Comparison of ENCODE assay signal across 22 mouse cellular contexts in the genomic region with DNA sequence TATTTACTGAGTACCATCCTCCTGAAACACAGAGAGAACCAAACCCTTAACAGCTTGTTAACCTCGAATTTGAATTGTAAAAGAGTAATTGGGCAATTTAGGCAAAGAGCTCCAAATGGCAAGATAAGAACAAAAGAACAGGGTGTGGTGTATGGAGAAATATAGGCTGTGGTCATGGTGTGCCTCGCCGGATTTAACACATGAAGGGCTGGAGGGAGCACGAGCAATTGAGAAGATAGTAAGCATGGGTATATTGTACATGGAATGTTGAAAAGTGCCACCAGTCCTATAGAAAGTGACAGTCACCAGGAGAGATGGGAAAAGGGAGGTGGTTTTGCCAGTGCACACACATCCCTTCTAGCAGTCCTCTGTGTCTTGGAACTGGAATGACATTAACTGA.
DNase-seq lines count a peak whose midpoint lies in the region; ATAC-seq and TF ChIP-seq lines count a peak whose summit lies in the region.
"Had no signal": no experiment of that assay in that cellular context is flagged by ENCODE, and none has a peak within 500 bp of the region (broad histone marks: within the 10 kb centered on the region; RNA-seq: fewer than 3 reads in every experiment).

No protein-coding gene starts in this region.

- no peak for TF ChIP-seq CTCF in small intestine, adult 2 months (IDR thresholded peaks at IDR 0.05; ENCODE audit: extremely low read depth, insufficient read length, insufficient replicate concordance, low read depth, low read length)

- H3K4me2 ChIP-seq in neural tube, embryonic 11.5 days (ENCODE audit: low read depth): no peak overlapping the region
- no peak overlapping the region for H3K4me2 ChIP-seq in neural tube, embryonic 15.5 days
- no peak overlapping the region for H3K4me2 ChIP-seq in forebrain, embryonic 14.5 days (ENCODE audit: low read length)
- H3K4me2 ChIP-seq in heart, embryonic 12.5 days: no peak overlapping the region
- H3K4me2 ChIP-seq: embryonic facial prominence, embryonic 13.5 days; heart, embryonic 11.5 days; hindbrain, embryonic 15.5 days; kidney, embryonic 15.5 days had no signal

- H3K36me3 ChIP-seq in neural tube, embryonic 11.5 days (ENCODE audit: control insufficient read depth, insufficient read depth, low read length): no peaks in the 10 kb centered on the region
- no peaks in the 10 kb centered on the region for H3K36me3 ChIP-seq in neural tube, embryonic 15.5 days
- H3K36me3 ChIP-seq in forebrain, embryonic 14.5 days (ENCODE audit: control insufficient read depth, insufficient read depth, low read length): no peaks in the 10 kb centered on the region
- H3K36me3 ChIP-seq in small intestine, adult 2 months (ENCODE audit: control insufficient read depth, insufficient read depth, low read length): no peaks in the 10 kb centered on the region
- H3K36me3 ChIP-seq in heart, embryonic 12.5 days: no peaks in the 10 kb centered on the region
- H3K36me3 ChIP-seq: embryonic facial prominence, embryonic 13.5 days; G1E; hindbrain, embryonic 15.5 days; kidney, embryonic 15.5 days had no signal

- DNase-seq in neural tube, embryonic 11.5 days (ENCODE audit: low spot score): no peak
- DNase-seq in ZHBTc4 (ENCODE audit: low read depth, low spot score): peak; percentile 64
- peak; percentile 36 for DNase-seq in forebrain, embryonic 14.5 days (ENCODE audit: low spot score)
- DNase-seq: adrenal gland, adult 8-10 months; adrenal gland, postnatal 36 days; cerebellum, adult 11 months; cerebellum, adult 9-11 months; cerebellum, postnatal 36 days; gastrocnemius, adult 2 months; gastrocnemius, postnatal 25 days; heart, adult 18-20 months; kidney, adult 2 months had no signal

- H3K27ac ChIP-seq in neural tube, embryonic 11.5 days (ENCODE audit: low read depth, low read length): no peak overlapping the region
- no peak overlapping the region for H3K27ac ChIP-seq in neural tube, embryonic 15.5 days (replicated peaks)
- H3K27ac ChIP-seq in forebrain, embryonic 14.5 days (ENCODE audit: low read depth, low read length): no peak overlapping the region
- peak overlapping the region; percentile 65; the same call in 1 of the 2 replicates for H3K27ac ChIP-seq in small intestine, adult 2 months (ENCODE audit: insufficient read depth, low read depth, low read length)
- no peak overlapping the region for H3K27ac ChIP-seq in heart, embryonic 12.5 days (ENCODE audit: poor library complexity, severe bottlenecking)
- H3K27ac ChIP-seq: embryonic facial prominence, embryonic 13.5 days; gastrocnemius, adult 2 months; hindbrain, embryonic 15.5 days; kidney, embryonic 15.5 days had no signal

- no peaks in the 10 kb centered on the region for H3K27me3 ChIP-seq in neural tube, embryonic 11.5 days (ENCODE audit: control insufficient read depth, insufficient read depth, low read length)
- no peaks in the 10 kb centered on the region; the same call in 1 of the 2 replicates for H3K27me3 ChIP-seq in neural tube, embryonic 15.5 days (replicated peaks)
- H3K27me3 ChIP-seq in forebrain, embryonic 14.5 days (replicated peaks; ENCODE audit: control insufficient read depth, insufficient read depth, low read length): no peaks in the 10 kb centered on the region
- H3K27me3 ChIP-seq in small intestine, adult 2 months (ENCODE audit: control insufficient read depth, insufficient read depth, low read length): no peaks in the 10 kb centered on the region
- 0 out of 2 replicates have a peak, but pooled peaks cover 4% of the 10 kb centered on the region for H3K27me3 ChIP-seq in heart, embryonic 12.5 days (replicated peaks)
- H3K27me3 ChIP-seq: embryonic facial prominence, embryonic 13.5 days; hindbrain, embryonic 15.5 days; kidney, embryonic 15.5 days had no signal

- no peak overlapping the region for H3K9ac ChIP-seq in neural tube, embryonic 11.5 days (ENCODE audit: low read length)
- no peak overlapping the region for H3K9ac ChIP-seq in neural tube, embryonic 15.5 days (replicated peaks)
- H3K9ac ChIP-seq in forebrain, embryonic 14.5 days (ENCODE audit: low read length): no peak overlapping the region
- H3K9ac ChIP-seq in heart, embryonic 12.5 days: no peak overlapping the region
- H3K9ac ChIP-seq: embryonic facial prominence, embryonic 13.5 days; hindbrain, embryonic 15.5 days; kidney, embryonic 15.5 days had no signal

- H3K4me1 ChIP-seq in neural tube, embryonic 11.5 days (ENCODE audit: control insufficient read depth, insufficient read depth, low read length): peaks cover 7% of the 10 kb centered on the region; the same call in 1 of the 2 replicates
- 0 out of 2 replicates have a peak, but pooled peaks cover 6% of the 10 kb centered on the region for H3K4me1 ChIP-seq in neural tube, embryonic 15.5 days
- peaks cover 8% of the 10 kb centered on the region; the same call in 1 of the 2 replicates for H3K4me1 ChIP-seq in forebrain, embryonic 14.5 days (ENCODE audit: control insufficient read depth, insufficient read depth, low read length)
- peaks cover 8% of the 10 kb centered on the region; the same call in 1 of the 2 replicates for H3K4me1 ChIP-seq in small intestine, adult 2 months (ENCODE audit: control insufficient read depth, insufficient read depth, insufficient read length, low read length)
- no peaks in the 10 kb centered on the region for H3K4me1 ChIP-seq in heart, embryonic 12.5 days (replicated peaks)
- H3K4me1 ChIP-seq: kidney, embryonic 15.5 days had no signal

- no peak overlapping the region for H3K4me3 ChIP-seq in neural tube, embryonic 11.5 days (ENCODE audit: low read depth, low read length)
- no peak overlapping the region for H3K4me3 ChIP-seq in neural tube, embryonic 15.5 days (replicated peaks)
- H3K4me3 ChIP-seq in forebrain, embryonic 14.5 days (ENCODE audit: low read depth, low read length): no peak overlapping the region
- no peak overlapping the region for H3K4me3 ChIP-seq in small intestine, adult 2 months (ENCODE audit: low read depth, low read length)
- H3K4me3 ChIP-seq in heart, embryonic 12.5 days: no peak overlapping the region
- H3K4me3 ChIP-seq: embryonic facial prominence, embryonic 13.5 days; gastrocnemius, adult 2 months; hindbrain, embryonic 15.5 days; kidney, embryonic 15.5 days had no signal

- no peak for TF ChIP-seq POLR2A in small intestine, adult 2 months (IDR thresholded peaks at IDR 0.05; ENCODE audit: low read depth, low read length)

- ATAC-seq in neural tube, embryonic 11.5 days (ENCODE audit: insufficient read depth, low FRiP score, low TSS enrichment): peak; percentile 55
- no peak for ATAC-seq in neural tube, embryonic 15.5 days (ENCODE audit: low FRiP score)
- peak; percentile 49 for ATAC-seq in forebrain, embryonic 14.5 days
- no peak for ATAC-seq in activated CD4-positive, CD25-positive, alpha-beta regulatory T cell, adult 4 months
- ATAC-seq in heart, embryonic 12.5 days (ENCODE audit: insufficient number of reproducible peaks, low FRiP score): no peak
- ATAC-seq: intestine, embryonic 16.5 days had no signal

- no peaks in the 10 kb centered on the region for H3K9me3 ChIP-seq in neural tube, embryonic 11.5 days (ENCODE audit: control insufficient read depth, low read length)
- no peaks in the 10 kb centered on the region for H3K9me3 ChIP-seq in neural tube, embryonic 15.5 days (replicated peaks)
- H3K9me3 ChIP-seq in forebrain, embryonic 14.5 days (replicated peaks; ENCODE audit: control insufficient read depth, low read length): no peaks in the 10 kb centered on the region
- H3K9me3 ChIP-seq in heart, embryonic 12.5 days (replicated peaks): no peaks in the 10 kb centered on the region
- H3K9me3 ChIP-seq: embryonic facial prominence, embryonic 13.5 days; hindbrain, embryonic 15.5 days; kidney, embryonic 15.5 days had no signal

- WGBS in neural tube, embryonic 11.5 days: 14% methylated on average over 4 of the region's 4 CpGs
- 7% methylated on average over 4 of the region's 4 CpGs for WGBS in neural tube, embryonic 15.5 days
- 6% methylated on average over 4 of the region's 4 CpGs for WGBS in forebrain, embryonic 14.5 days
- WGBS in small intestine, adult 2 months: 18% methylated on average over 4 of the region's 4 CpGs
- WGBS in heart, embryonic 12.5 days: 64% methylated on average over 4 of the region's 4 CpGs

Comparison
In these comparisons a context has a peak if more than half of its experiments do, and no peak if none do; other contexts are left out.
1. ATAC-seq: peak in neural tube, embryonic 11.5 days (single experiment) and forebrain, embryonic 14.5 days (single experiment); none in neural tube, embryonic 15.5 days (single experiment), activated CD4-positive, CD25-positive, alpha-beta regulatory T cell, adult 4 months (single experiment) and heart, embryonic 12.5 days (single experiment).